ENCODE assay signal across 8 mouse cellular contexts in genomic region chr7:25827199-25827598, GRCm38 (mm10). TPM values are rescaled to one million over a fixed set of nuclear protein-coding genes. Genes with fewer than 3 reads are reported as not detected.
A peak's percentile ranks its signal among the peaks of the same experiment; 100 is the strongest.
DNase-seq lines count a peak whose midpoint lies in the region; ATAC-seq and TF ChIP-seq lines count a peak whose summit lies in the region.

No protein-coding gene starts in this region.

- H3K36me3 ChIP-seq in midbrain, postnatal 0 days (ENCODE audit: insufficient read depth, low read length), result no peaks in the 10 kb centered on the region

- H3K27me3 ChIP-seq in midbrain, postnatal 0 days (ENCODE audit: insufficient read depth, low read length), result no peaks in the 10 kb centered on the region

- intact Hi-C loops in gastrocnemius, adult 2 months (cut with DNase I), result no loop called here

- no peak for ATAC-seq in midbrain, postnatal 0 days (ENCODE audit: low FRiP score)

- 73% methylated on average over 3 of the region's 3 CpGs for WGBS in midbrain, postnatal 0 days

- no peaks in the 10 kb centered on the region for H3K4me1 ChIP-seq in midbrain, postnatal 0 days (ENCODE audit: insufficient read depth, low read length)

- TF ChIP-seq CTCF in gastrocnemius, adult 2 months (IDR thresholded peaks at IDR 0.05), result no peak
- no peak for TF ChIP-seq CTCF in midbrain, postnatal 0 days (IDR thresholded peaks at IDR 0.05)

- peak; percentile 46 for DNase-seq in gastrocnemius, adult 2 months
- DNase-seq in gastrocnemius, postnatal 25 days, result no peak
- peak; percentile 55 for DNase-seq in adrenal gland, adult 8-10 months
- DNase-seq in heart, postnatal 4 days, result peak; percentile 74
- peak; percentile 72 for DNase-seq in lung, postnatal 25 days (ENCODE audit: low spot score)
- DNase-seq in layer of hippocampus, postnatal 25 days (ENCODE audit: extremely low spot score in 1 of 2, low spot score in 1 of 2), result no peak
- DNase-seq in midbrain, postnatal 0 days (ENCODE audit: low spot score), result no peak
- no peak for DNase-seq in layer of hippocampus, adult 18-20 months (ENCODE audit: low spot score in 2 of 2)

- no peak overlapping the region for H3K9ac ChIP-seq in midbrain, postnatal 0 days (replicated peaks; ENCODE audit: low read length, poor library complexity, severe bottlenecking)

- H3K4me2 ChIP-seq in midbrain, postnatal 0 days (ENCODE audit: low read depth, low read length, poor library complexity, severe bottlenecking), result no peak overlapping the region

- H3K27ac ChIP-seq in gastrocnemius, adult 2 months, result no peak overlapping the region
- no peak overlapping the region for H3K27ac ChIP-seq in midbrain, postnatal 0 days (ENCODE audit: low read depth, low read length)

- no peak overlapping the region for H3K4me3 ChIP-seq in gastrocnemius, adult 2 months
- H3K4me3 ChIP-seq in midbrain, postnatal 0 days (ENCODE audit: low read depth, low read length), result no peak overlapping the region

- H3K9me3 ChIP-seq in midbrain, postnatal 0 days (ENCODE audit: low read length), result no peaks in the 10 kb centered on the region

RNA-seq across cellular contexts. Expression of gene Cyp2s1, which starts 10.5 kb away (rescaled TPM):
- total RNA-seq in gastrocnemius, adult 2 months (2021), result under 1 TPM; 0.10 to 0.56 TPM
- under 1 TPM; 0.13 to 0.16 TPM for total RNA-seq in gastrocnemius, postnatal 25 days (2021)
- total RNA-seq in adrenal gland, adult 8-10 months (2022), result 1 to 10 TPM; 2.3 to 4.2 (median 3.2) TPM
- 1 to 10 TPM; 7.5 to 8.7 TPM for total RNA-seq in heart, postnatal 4 days (2021)
- total RNA-seq in layer of hippocampus, postnatal 25 days (2021), result 1 to 10 TPM; 1.2 to 1.3 TPM
- 3.0 and 4.8 TPM in 2 replicates for total RNA-seq in midbrain, postnatal 0 days (2014; rRNA removed)
- 2.5 and 3.4 TPM in 2 replicates for polyA plus RNA-seq in midbrain, postnatal 0 days (2015; fragmentation: Nextera tagmentation; extraction: Ambion mirVana)
- total RNA-seq in layer of hippocampus, adult 18-20 months (2021), result 1 to 10 TPM; 1.6 to 1.7 TPM

RNA-seq across cellular contexts. Expression of gene Axl, which starts 38.7 kb away (rescaled TPM):
- 10 to 100 TPM; 39.9 to 48.6 TPM for total RNA-seq in gastrocnemius, adult 2 months (2021)
- total RNA-seq in gastrocnemius, postnatal 25 days (2021), result 10 to 100 TPM; 41.1 to 42.4 TPM
- total RNA-seq in adrenal gland, adult 8-10 months (2022), result 10 to 100 TPM; 51.4 to 73.8 (median 64.5) TPM
- total RNA-seq in heart, postnatal 4 days (2021), result 10 to 100 TPM; 79.5 to 90.3 TPM
- 10 to 100 TPM; 37.2 to 43.5 TPM for total RNA-seq in layer of hippocampus, postnatal 25 days (2021)
- total RNA-seq in midbrain, postnatal 0 days (2014; rRNA removed), result 22.2 and 28.1 TPM in 2 replicates
- polyA plus RNA-seq in midbrain, postnatal 0 days (2015; fragmentation: Nextera tagmentation; extraction: Ambion mirVana), result 16.5 and 20.7 TPM in 2 replicates
- total RNA-seq in layer of hippocampus, adult 18-20 months (2021), result 10 to 100 TPM; 38.2 to 45.2 TPM

Comparison
In these comparisons a context has a peak if more than half of its experiments do, and no peak if none do; other contexts are left out.
1. DNase-seq: peak in gastrocnemius, adult 2 months (single experiment), adrenal gland, adult 8-10 months (single experiment), heart, postnatal 4 days (single experiment) and lung, postnatal 25 days (single experiment); none in gastrocnemius, postnatal 25 days (single experiment), layer of hippocampus, postnatal 25 days (0 of 2), midbrain, postnatal 0 days (single experiment) and layer of hippocampus, adult 18-20 months (0 of 2).